Mouse (Mus musculus) right cerebral cortex, postnatal 36 days (tissue): ENCODE data around the gene Nphp1.
A peak's percentile ranks its signal among the peaks of the same experiment; 100 is the strongest.

Experiments
- DNase-seq, 2 experiments: peaks; one replicate each; pipeline ENCODE4 v3.0.0; 2022; ENCODE audit warnings: low spot score in 2 of 2, mixed read lengths in 1 of 2

The Nphp1 gene

GRCm38 (mm10) chr2:127748316-127748715 is 40.4 kb downstream of the Nphp1 start:
- no peak for DNase-seq

GRCm38 (mm10) chr2:127742637-127743036 is 46.1 kb downstream of the Nphp1 start:
- DNase-seq, result no peak

- no peak for DNase-seq
These were observed 47.8 kb downstream of the Nphp1 start for GRCm38 (mm10) chr2:127740756-127741519.

DNA sequence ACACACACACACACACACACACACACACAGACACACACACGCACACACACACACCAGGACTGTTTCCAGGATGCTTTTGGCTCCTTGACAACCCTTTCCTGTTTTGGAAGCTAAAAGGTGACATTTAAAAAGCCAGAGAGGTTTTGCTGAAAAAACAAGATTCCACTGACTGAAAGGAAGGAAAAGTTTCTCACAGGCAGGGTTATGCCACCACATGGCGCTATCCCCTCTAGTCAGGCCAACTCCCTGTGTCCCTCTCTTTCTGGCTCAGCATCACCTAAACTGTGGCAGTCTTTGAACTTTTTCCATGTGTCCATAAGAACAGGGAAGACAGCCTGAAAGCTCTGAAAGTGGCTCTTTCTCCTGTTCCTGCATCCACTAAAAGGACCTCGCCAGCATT is 50.8 kb downstream of the Nphp1 start:
- no peak for DNase-seq

DNA sequence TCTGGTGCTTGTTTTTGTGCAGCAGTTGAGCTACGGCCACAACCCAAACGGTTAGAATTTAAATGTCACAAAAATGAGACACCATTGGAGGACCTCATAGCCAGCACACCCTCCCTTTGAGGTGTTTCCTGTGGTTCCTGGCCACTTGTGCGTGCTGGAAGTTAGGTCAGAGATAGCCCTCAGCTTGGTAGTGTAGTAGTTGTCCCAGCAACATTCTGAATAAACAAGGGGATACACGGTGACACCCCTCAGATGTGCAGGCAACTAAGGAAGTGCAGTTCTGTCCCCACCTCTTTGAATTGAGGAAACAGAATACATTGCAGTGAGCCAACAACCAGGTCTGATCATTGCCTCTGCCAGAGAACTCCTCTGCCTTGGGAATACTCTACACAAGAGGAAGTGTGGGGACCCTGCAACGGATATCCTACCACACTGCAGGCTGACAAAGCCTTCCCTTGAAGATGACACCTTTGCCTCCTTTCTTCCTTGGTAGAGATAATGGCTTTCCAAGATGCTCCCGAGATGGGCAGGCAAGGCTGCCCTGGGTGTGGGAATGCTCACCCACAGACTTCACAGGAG is 52.0 kb downstream of the Nphp1 start:
- DNase-seq, result no peak

DNA sequence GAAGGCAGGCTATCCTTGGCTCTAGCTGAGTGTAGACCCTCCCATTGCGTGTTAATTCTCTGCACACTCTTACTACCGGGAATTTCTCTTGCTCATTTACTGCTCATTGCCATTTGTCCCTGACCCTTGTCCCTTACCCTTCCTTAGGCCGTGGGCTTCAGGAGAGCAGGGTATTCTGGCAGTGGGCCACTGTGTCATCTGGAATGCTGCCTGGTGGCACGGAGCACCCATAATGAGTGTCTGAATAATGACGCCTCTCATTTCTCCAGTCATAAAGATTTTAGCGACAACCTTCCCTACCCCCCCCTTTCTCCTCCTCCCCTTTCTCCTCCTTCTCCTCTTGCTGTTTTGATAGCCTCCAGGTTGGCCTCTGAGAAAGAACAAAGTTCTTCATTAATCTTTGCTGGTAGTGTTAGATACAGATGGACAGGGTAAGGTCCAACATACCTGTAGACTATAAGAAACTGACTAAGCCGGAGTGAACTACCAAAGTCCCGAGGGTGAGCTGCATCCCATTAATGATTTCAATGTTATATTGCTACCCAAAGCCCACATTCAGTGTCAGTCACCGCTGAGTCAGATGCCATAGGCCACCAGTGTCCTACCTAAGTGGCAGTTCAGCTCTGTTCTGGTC is 53.1 kb downstream of the Nphp1 start:
- DNase-seq, result no peak

GRCm38 (mm10) chr2:127734889-127735288 is 53.8 kb downstream of the Nphp1 start:
- DNase-seq, result no peak

DNA sequence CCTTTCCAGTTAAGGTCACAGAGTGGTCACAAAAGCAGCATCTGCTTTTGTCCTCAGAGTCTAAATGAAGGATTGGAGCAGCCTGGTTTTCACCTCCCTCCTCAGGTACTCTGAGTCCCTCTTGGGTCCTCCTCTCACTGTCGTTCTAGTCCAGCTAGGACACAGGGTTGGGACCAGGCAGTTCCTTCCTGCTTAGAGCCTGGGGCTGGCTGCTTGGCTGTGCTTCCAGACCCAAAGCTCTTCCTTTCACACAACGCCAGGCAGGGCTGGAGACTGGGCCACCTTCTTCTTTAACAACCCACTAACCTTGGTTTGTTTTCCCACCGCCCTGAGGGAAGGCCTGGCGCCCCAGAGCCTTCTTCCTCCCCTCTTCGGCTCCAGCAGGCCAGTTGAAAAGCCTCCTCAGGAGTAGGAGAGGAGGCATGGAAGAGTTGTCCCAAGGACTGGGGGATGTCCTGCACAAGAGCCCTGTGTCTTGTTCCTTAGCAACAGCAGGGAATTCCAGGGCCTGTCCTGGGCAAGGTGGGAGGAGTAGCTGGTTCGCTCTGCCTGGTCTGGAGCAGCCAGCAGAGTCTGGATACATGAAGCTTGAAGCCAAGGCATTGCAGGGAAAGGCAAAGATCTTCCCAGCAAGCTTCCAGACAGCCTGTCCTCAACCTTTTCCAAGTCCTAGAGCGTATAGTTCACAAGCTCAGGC is 58.2 kb downstream of the Nphp1 start:
- no peak for DNase-seq

DNA sequence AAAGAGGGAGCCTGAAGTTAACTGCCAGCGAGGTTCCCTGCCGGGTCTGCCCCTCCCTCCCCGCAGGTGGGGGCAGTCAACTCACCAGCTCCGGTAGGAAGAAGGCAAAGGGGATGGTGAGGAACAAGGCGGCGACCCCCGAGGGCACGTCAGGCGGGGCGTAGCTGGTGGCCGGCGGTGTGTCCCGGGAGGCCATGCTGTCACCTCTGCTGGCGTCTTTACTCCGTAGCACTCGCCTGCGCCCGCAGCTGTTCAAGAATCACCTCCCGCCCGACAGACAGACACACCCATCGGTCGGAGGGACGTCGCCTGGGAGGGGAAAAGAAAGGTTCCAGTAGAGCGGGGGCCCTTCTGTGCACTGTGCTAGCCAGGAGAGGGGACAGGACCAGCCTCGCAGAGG is 59.0 kb downstream of the Nphp1 start, which contains the start of gene Mall:
Gene Mall (minus strand): TSS at position 262 of the 400 bp plus-strand sequence.
- no peak for DNase-seq

- no peak for DNase-seq
These were observed 59.8 kb downstream of the Nphp1 start for GRCm38 (mm10) chr2:127728661-127729450.

- no peak for DNase-seq
These were observed 60.6 kb downstream of the Nphp1 start for GRCm38 (mm10) chr2:127728146-127728545.

DNA sequence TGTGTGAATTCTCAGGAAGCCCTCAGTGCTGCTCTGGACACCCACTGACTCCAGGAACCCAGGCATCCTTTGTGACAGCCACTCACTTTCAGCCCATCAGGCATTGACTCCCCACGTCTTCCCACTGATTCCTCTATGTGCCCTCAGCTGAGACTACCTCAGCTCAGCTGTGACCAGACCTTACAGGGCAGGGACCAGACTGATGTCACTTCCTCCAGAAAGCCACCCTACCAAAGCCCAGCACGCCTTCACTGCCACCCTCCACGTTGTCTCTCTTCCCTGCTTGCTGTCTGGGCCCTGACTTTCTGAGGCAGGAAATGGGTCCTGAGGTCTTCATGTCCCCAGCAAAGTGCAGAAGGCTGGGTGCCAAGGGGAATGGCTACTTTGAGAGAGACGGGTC is 65.5 kb downstream of the Nphp1 start:
- no peak for DNase-seq

- DNase-seq, result peak; percentile 17 to 29
These were observed 66.4 kb downstream of the Nphp1 start for GRCm38 (mm10) chr2:127722176-127722892.

DNA sequence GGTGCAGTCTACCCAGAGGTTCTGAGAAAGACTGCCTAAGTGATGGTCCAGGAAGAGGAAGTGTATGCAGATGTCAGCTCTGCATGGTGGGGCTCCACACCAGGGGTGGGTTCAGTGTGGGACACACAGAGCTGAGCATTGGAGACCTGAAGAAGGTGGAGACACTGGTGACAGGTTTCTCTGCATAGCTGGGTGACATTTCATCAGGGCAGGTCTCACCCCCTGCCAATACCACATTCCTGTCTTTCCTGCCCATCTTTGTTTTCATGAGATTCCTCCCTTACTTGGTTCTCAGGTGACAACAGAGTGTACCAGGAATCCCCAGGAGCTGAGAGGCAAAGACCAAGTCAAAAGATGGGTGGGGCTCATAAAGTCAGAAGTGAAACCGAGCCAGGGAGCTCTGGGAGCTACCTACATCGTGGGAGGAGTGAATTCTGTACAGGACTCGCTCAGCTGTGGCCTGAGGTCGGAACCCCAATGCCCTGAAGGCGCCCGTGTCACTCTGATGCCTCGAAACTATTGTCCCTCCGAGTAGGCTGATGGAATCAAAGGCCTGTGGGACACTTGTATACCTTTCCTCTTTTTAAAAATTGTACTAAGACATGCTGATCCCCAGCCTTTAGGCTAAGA is 69.7 kb downstream of the Nphp1 start:
- DNase-seq, result no peak

- no peak for DNase-seq
These were observed 74.0 kb downstream of the Nphp1 start for GRCm38 (mm10) chr2:127714726-127715125.

- no peak for DNase-seq
These were observed 79.9 kb downstream of the Nphp1 start for GRCm38 (mm10) chr2:127708792-127709191.

- DNase-seq, result no peak
These were observed 80.6 kb downstream of the Nphp1 start for GRCm38 (mm10) chr2:127708060-127708459.

- no peak for DNase-seq
These were observed 83.4 kb downstream of the Nphp1 start for GRCm38 (mm10) chr2:127705267-127705666.
